ENCODE assay signal across 17 mouse cellular contexts in the genomic region with DNA sequence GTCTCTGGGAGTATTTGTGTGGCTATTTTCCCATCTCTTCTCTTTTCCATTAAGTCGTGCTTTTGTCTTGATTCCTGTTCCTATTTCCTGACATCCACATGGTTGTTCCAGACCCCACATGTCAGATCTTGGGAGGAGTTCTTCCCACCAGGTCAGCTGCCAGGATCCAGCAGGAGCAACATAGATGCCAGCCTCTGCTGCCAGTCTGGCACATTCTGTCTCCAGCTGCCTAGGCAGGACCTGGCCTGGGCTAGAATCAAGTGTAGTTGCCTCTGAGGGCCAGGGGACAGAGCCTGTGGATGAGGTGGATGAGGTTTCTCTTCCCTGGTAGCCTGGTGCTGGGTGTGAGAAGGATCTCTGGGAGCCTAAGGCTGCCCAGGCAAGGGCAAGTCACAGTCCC. TPM values are rescaled to one million over a fixed set of nuclear protein-coding genes. Genes with fewer than 3 reads are reported as not detected.
A peak's percentile ranks its signal among the peaks of the same experiment; 100 is the strongest.
DNase-seq lines count a peak whose midpoint lies in the region; ATAC-seq lines count a peak whose summit lies in the region.
"Had no signal": no experiment of that assay in that cellular context is flagged by ENCODE, and none has a peak within 500 bp of the region (broad histone marks: within the 10 kb centered on the region; RNA-seq: fewer than 3 reads in every experiment).

No protein-coding gene starts in this region.

- H3K9ac ChIP-seq in kidney, embryonic 15.5 days, result no peak overlapping the region
- H3K9ac ChIP-seq in midbrain, embryonic 13.5 days (replicated peaks), result 0 out of 2 replicates have a peak overlapping the region, but pooled peaks have one; percentile 28
- no peak overlapping the region for H3K9ac ChIP-seq in midbrain, embryonic 11.5 days (ENCODE audit: low read length)
- H3K9ac ChIP-seq in embryonic facial prominence, embryonic 14.5 days (ENCODE audit: low read depth, low read length), result peak overlapping the region; percentile 8; the same call in 1 of the 2 replicates
- H3K9ac ChIP-seq: embryonic facial prominence, embryonic 13.5 days; liver, embryonic 14.5 days had no signal

- H3K4me2 ChIP-seq in kidney, embryonic 15.5 days, result no peak overlapping the region
- no peak overlapping the region for H3K4me2 ChIP-seq in midbrain, embryonic 13.5 days (replicated peaks)
- H3K4me2 ChIP-seq in midbrain, embryonic 11.5 days, result no peak overlapping the region
- no peak overlapping the region for H3K4me2 ChIP-seq in embryonic facial prominence, embryonic 14.5 days (ENCODE audit: low read depth, low read length)
- H3K4me2 ChIP-seq: embryonic facial prominence, embryonic 13.5 days; neural tube, embryonic 13.5 days had no signal

- H3K27me3 ChIP-seq in kidney, embryonic 15.5 days, result no peaks in the 10 kb centered on the region
- H3K27me3 ChIP-seq in midbrain, embryonic 13.5 days, result no peaks in the 10 kb centered on the region
- H3K27me3 ChIP-seq in midbrain, embryonic 11.5 days (ENCODE audit: control insufficient read depth, insufficient read depth, low read length), result no peaks in the 10 kb centered on the region
- no peaks in the 10 kb centered on the region for H3K27me3 ChIP-seq in embryonic facial prominence, embryonic 14.5 days (replicated peaks; ENCODE audit: control insufficient read depth, insufficient read depth, low read length)
- H3K27me3 ChIP-seq: embryonic facial prominence, embryonic 13.5 days; neural tube, embryonic 13.5 days had no signal

- 55% methylated on average over 1 of the region's 1 CpGs for WGBS in kidney, embryonic 15.5 days
- WGBS in midbrain, embryonic 13.5 days, result 80% methylated on average over 1 of the region's 1 CpGs
- 91% methylated on average over 1 of the region's 1 CpGs for WGBS in midbrain, embryonic 11.5 days
- WGBS in embryonic facial prominence, embryonic 14.5 days, result 52% methylated on average over 1 of the region's 1 CpGs

- H3K4me1 ChIP-seq in kidney, embryonic 15.5 days, result peaks cover 22% of the 10 kb centered on the region
- peaks cover 27% of the 10 kb centered on the region for H3K4me1 ChIP-seq in midbrain, embryonic 13.5 days (replicated peaks)
- peaks cover 14% of the 10 kb centered on the region for H3K4me1 ChIP-seq in midbrain, embryonic 11.5 days (ENCODE audit: control insufficient read depth, insufficient read depth, low read length)
- H3K4me1 ChIP-seq in embryonic facial prominence, embryonic 14.5 days (ENCODE audit: control insufficient read depth, insufficient read depth, low read length), result peaks cover 8% of the 10 kb centered on the region; the same call in 1 of the 2 replicates

- no peak overlapping the region for H3K27ac ChIP-seq in kidney, embryonic 15.5 days
- no peak overlapping the region for H3K27ac ChIP-seq in midbrain, embryonic 13.5 days
- H3K27ac ChIP-seq in midbrain, embryonic 11.5 days (ENCODE audit: low read depth, low read length), result no peak overlapping the region
- no peak overlapping the region for H3K27ac ChIP-seq in embryonic facial prominence, embryonic 14.5 days (replicated peaks; ENCODE audit: low read depth, low read length)
- H3K27ac ChIP-seq: embryonic facial prominence, embryonic 13.5 days; forebrain, embryonic 10.5 days; liver, embryonic 14.5 days; neural tube, embryonic 13.5 days had no signal

- no peaks in the 10 kb centered on the region for H3K9me3 ChIP-seq in kidney, embryonic 15.5 days (replicated peaks)
- no peaks in the 10 kb centered on the region for H3K9me3 ChIP-seq in midbrain, embryonic 13.5 days
- no peaks in the 10 kb centered on the region for H3K9me3 ChIP-seq in midbrain, embryonic 11.5 days (ENCODE audit: control insufficient read depth, low read length)
- no peaks in the 10 kb centered on the region for H3K9me3 ChIP-seq in embryonic facial prominence, embryonic 14.5 days (ENCODE audit: control insufficient read depth, low read length)
- H3K9me3 ChIP-seq: embryonic facial prominence, embryonic 13.5 days; forebrain, embryonic 10.5 days; G1E; neural tube, embryonic 13.5 days had no signal

- no peak for ATAC-seq in kidney, embryonic 15.5 days (replicated peaks; ENCODE audit: low FRiP score)
- no peak for ATAC-seq in midbrain, embryonic 13.5 days
- no peak for ATAC-seq in midbrain, embryonic 11.5 days (ENCODE audit: low FRiP score)
- no peak for ATAC-seq in embryonic facial prominence, embryonic 14.5 days (ENCODE audit: low read depth)

- intact Hi-C loops in gastrocnemius, postnatal 14 days (cut with DNase I; ENCODE audit: low total_unique reads), result no loop called here

- DNase-seq in gastrocnemius, postnatal 14 days, result peak; percentile 42
- no peak for DNase-seq in gastrocnemius, adult 8-10 months (ENCODE audit: low spot score in 2 of 2)
- DNase-seq in kidney, postnatal 10 days, result peak; percentile 5
- DNase-seq in midbrain, embryonic 11.5 days (ENCODE audit: low spot score, missing footprints), result no peak
- no peak for DNase-seq in embryonic facial prominence, embryonic 14.5 days (ENCODE audit: low spot score)
- DNase-seq: kidney, adult 11 months; kidney, postnatal 25 days; layer of hippocampus, postnatal 36 days; right cerebral cortex, postnatal 4 days; thymus, adult 18-20 months had no signal

- no peak overlapping the region for H3K4me3 ChIP-seq in kidney, embryonic 15.5 days (replicated peaks)
- H3K4me3 ChIP-seq in midbrain, embryonic 13.5 days (replicated peaks), result no peak overlapping the region
- H3K4me3 ChIP-seq in midbrain, embryonic 11.5 days (ENCODE audit: low read depth, low read length), result no peak overlapping the region
- no peak overlapping the region for H3K4me3 ChIP-seq in embryonic facial prominence, embryonic 14.5 days (ENCODE audit: low read depth, low read length)
- H3K4me3 ChIP-seq: embryonic facial prominence, embryonic 13.5 days; forebrain, embryonic 10.5 days; neural tube, embryonic 13.5 days had no signal

- peaks cover 58% of the 10 kb centered on the region for H3K36me3 ChIP-seq in kidney, embryonic 15.5 days
- H3K36me3 ChIP-seq in midbrain, embryonic 13.5 days, result peaks cover 71% of the 10 kb centered on the region
- H3K36me3 ChIP-seq in midbrain, embryonic 11.5 days (ENCODE audit: control insufficient read depth, insufficient read depth, low read length), result peaks cover 22% of the 10 kb centered on the region
- peaks cover 58% of the 10 kb centered on the region for H3K36me3 ChIP-seq in embryonic facial prominence, embryonic 14.5 days (ENCODE audit: control insufficient read depth, insufficient read depth, low read length)

RNA-seq across cellular contexts. Expression of a gene that starts 5.0 kb away (rescaled TPM):
- total RNA-seq in gastrocnemius, postnatal 14 days (2021), result 10 to 100 TPM; 28.9 to 30.2 TPM
- 10 to 100 TPM; 50.7 to 65.8 (median 53.6) TPM for total RNA-seq in gastrocnemius, adult 8-10 months (2022)
- 11.4 and 12.4 TPM in 2 replicates for polyA plus RNA-seq in kidney, embryonic 15.5 days (2015; fragmentation: Nextera tagmentation; extraction: Ambion mirVana)
- 32.9 and 33.6 TPM in 2 replicates for polyA plus RNA-seq in midbrain, embryonic 13.5 days (2015; fragmentation: Nextera tagmentation; extraction: Ambion mirVana)
- 13.3 and 16.4 TPM in 2 replicates for polyA plus RNA-seq in midbrain, embryonic 11.5 days (2014; fragmentation: Nextera tagmentation; extraction: Ambion mirVana)
- 11.2 and 12.4 TPM in 2 replicates for polyA plus RNA-seq in embryonic facial prominence, embryonic 14.5 days (2014; fragmentation: Nextera tagmentation; extraction: Ambion mirVana)

RNA-seq across cellular contexts. Expression of a gene that starts 21.4 kb away (rescaled TPM):
- total RNA-seq in gastrocnemius, postnatal 14 days (2021), result 100 to 1,000 TPM; 427 to 511 TPM
- 100 to 1,000 TPM; 189 to 256 (median 213) TPM for total RNA-seq in gastrocnemius, adult 8-10 months (2022)
- polyA plus RNA-seq in kidney, embryonic 15.5 days (2015; fragmentation: Nextera tagmentation; extraction: Ambion mirVana), result 5,533 and 6,211 TPM in 2 replicates
- polyA plus RNA-seq in midbrain, embryonic 13.5 days (2015; fragmentation: Nextera tagmentation; extraction: Ambion mirVana), result 3,782 and 3,914 TPM in 2 replicates
- 5,393 and 5,428 TPM in 2 replicates for polyA plus RNA-seq in midbrain, embryonic 11.5 days (2014; fragmentation: Nextera tagmentation; extraction: Ambion mirVana)
- 4,672 and 4,857 TPM in 2 replicates for polyA plus RNA-seq in embryonic facial prominence, embryonic 14.5 days (2014; fragmentation: Nextera tagmentation; extraction: Ambion mirVana)

RNA-seq across cellular contexts. Expression of a gene that starts 50.4 kb away (rescaled TPM):
- total RNA-seq in gastrocnemius, postnatal 14 days (2021), result 10 to 100 TPM; 41.3 to 46.3 TPM
- 10 to 100 TPM; 47.7 to 58.3 (median 56.0) TPM for total RNA-seq in gastrocnemius, adult 8-10 months (2022)
- polyA plus RNA-seq in kidney, embryonic 15.5 days (2015; fragmentation: Nextera tagmentation; extraction: Ambion mirVana), result 552 and 602 TPM in 2 replicates
- polyA plus RNA-seq in midbrain, embryonic 13.5 days (2015; fragmentation: Nextera tagmentation; extraction: Ambion mirVana), result 605 and 617 TPM in 2 replicates
- polyA plus RNA-seq in midbrain, embryonic 11.5 days (2014; fragmentation: Nextera tagmentation; extraction: Ambion mirVana), result 966 and 1,015 TPM in 2 replicates
- 428 and 463 TPM in 2 replicates for polyA plus RNA-seq in embryonic facial prominence, embryonic 14.5 days (2014; fragmentation: Nextera tagmentation; extraction: Ambion mirVana)

Comparison
In these comparisons a context has a peak if more than half of its experiments do, and no peak if none do; other contexts are left out.
1. DNase-seq: peak in gastrocnemius, postnatal 14 days (single experiment) and kidney, postnatal 10 days (single experiment); none in gastrocnemius, adult 8-10 months (0 of 2), midbrain, embryonic 11.5 days (single experiment) and embryonic facial prominence, embryonic 14.5 days (single experiment).
2. H3K9ac ChIP-seq: peak in midbrain, embryonic 13.5 days (single experiment) and embryonic facial prominence, embryonic 14.5 days (single experiment); none in kidney, embryonic 15.5 days (single experiment) and midbrain, embryonic 11.5 days (single experiment).